Mouse (Mus musculus) right cerebral cortex, postnatal 36 days (tissue): Measurements from ENCODE around the gene Gm9048.
"Not testable (repeated sequence)": the region's sequence is repeated elsewhere in the genome, so short reads cannot be mapped to it uniquely, and the experiment has no call there.

Experiments used
- DNase-seq, 2 experiments: peaks; one replicate each; pipeline ENCODE4 v3.0.0; 2022; ENCODE audit warnings: low spot score in 2 of 2, mixed read lengths in 1 of 2

The Gm9048 gene

GRCm38 (mm10) chr10:118348579-118348978, at the start of gene Gm9048:
Gene Gm9048, minus strand, starts transcription at chr10:118348679.
- not testable (repeated sequence) for DNase-seq

DNA sequence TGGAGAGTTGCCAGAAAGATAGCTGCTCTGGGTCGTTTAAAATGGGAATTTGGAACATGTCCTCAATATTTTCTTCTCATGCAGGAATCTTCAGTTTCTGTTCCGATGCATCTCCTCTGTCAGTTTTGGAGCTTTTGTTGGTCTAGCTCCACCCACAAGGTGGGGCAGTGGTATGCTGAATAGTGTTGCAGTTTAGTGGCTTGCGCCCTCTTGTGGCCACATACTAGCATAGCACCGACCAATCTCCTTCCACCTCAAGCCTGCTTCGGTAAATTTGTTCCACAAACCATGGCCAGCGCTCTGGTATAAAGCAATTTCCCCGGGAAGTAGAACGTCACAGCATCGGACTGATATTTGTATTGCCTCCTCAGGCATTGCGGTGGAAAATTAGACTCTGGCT, 22.0 kb upstream of the Gm9048 start:
- peak; percentile 66 to 69 for DNase-seq

DNA sequence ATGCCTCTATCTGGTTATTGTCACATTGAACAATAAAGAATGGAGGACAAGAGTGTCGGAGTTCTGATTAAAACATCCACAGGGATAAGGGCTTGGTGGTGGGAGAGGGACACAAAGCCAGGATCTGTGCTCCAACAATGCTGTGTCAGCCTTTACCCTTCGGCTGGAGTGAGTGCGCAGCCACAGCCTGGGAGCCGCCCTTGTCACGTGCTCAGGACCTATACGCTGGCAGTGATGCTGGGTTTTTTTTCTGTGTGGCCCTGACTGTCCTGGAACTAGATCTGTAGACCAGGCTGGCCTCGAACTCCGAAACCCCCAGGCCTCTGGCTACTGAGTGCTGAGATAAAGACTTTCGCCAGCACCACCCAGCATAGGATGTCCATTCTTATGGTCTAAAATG, 21.0 kb upstream of the Gm9048 start:
- DNase-seq: no peak

GRCm38 (mm10) chr10:118354005-118354404, 5.5 kb upstream of the Gm9048 start, which contains the start of gene Gm9049:
Gene Gm9049, minus strand, starts transcription at chr10:118354105.
- not testable (repeated sequence) for DNase-seq

GRCm38 (mm10) chr10:118343155-118343554, 5.3 kb downstream of the Gm9048 start, which contains the start of gene Gm9046:
Gene Gm9046, minus strand, starts transcription at chr10:118343255.
- DNase-seq: not testable (repeated sequence)

DNA sequence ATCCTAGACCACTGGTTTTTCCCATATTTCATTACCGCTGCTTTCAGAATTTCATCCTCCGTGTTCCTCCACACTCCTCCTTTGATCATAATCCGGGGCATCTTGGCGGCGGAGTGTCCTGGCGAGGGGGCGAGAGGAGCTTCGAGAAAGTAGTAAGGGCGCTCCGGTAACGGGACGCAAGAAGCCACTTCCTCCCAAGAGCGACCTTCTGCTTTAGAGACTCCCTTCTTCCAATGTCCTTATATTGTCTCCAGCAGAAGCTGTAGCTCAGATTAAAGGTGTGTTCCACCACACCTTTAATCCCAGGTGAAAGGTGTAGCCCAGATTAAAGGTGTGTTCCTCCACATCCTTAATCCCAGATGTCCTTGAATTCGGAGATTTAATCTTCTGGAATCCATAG, 10.7 kb downstream of the Gm9048 start, which contains the start of gene Gm9045:
Gm9045 (minus strand) TSS at position 101 of the 400 bp plus-strand sequence.
- DNase-seq: not testable (repeated sequence)

DNA sequence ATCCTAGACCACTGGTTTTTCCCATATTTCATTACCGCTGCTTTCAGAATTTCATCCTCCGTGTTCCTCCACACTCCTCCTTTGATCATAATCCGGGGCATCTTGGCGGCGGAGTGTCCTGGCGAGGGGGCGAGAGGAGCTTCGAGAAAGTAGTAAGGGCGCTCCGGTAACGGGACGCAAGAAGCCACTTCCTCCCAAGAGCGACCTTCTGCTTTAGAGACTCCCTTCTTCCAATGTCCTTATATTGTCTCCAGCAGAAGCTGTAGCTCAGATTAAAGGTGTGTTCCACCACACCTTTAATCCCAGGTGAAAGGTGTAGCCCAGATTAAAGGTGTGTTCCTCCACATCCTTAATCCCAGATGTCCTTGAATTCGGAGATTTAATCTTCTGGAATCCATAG, 16.2 kb downstream of the Gm9048 start, which contains the start of gene Gm9044:
Gm9044 (minus strand) TSS at position 101 of the 400 bp plus-strand sequence.
- not testable (repeated sequence) for DNase-seq

DNA sequence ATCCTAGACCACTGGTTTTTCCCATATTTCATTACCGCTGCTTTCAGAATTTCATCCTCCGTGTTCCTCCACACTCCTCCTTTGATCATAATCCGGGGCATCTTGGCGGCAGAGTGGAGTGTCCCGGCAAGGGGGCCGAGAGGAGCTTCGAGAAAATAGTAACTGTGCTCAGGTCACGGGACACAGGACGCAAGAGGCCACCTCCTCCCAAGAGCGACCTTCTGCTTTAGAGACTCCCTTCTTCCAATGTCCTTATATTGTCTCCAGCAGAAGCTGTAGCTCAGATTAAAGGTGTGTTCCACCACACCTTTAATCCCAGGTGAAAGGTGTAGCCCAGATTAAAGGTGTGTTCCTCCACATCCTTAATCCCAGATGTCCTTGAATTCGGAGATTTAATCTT, 21.6 kb downstream of the Gm9048 start, which contains the start of gene Gm9040:
Gm9040 (minus strand) TSS at position 101 of the 400 bp plus-strand sequence.
- DNase-seq: not testable (repeated sequence)

DNA sequence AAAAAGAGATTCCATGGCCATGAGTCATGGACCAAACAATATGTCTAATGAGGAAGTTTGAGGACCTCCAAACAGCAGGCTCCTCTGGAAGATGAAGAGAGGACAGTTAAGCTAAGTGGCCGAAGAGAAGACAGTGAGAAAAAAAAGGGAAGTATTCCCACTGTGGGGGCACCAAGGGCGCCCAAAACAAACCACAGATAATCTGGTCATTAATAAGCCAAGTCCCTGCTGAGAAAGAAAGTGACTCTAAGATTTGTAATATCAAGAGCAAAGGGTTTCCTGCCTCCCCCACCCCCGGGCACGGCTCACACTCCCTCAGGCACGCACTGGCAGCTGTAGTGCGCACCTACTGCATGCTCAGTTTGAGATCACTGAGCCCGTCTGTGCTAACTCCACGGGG, 29.5 kb downstream of the Gm9048 start:
- DNase-seq: no peak

- not testable (repeated sequence) for DNase-seq
Measured at GRCm38 (mm10) chr10:118302133-118302532, 46.3 kb downstream of the Gm9048 start.
